Mouse (Mus musculus) subcutaneous adipose tissue, adult 2 months (tissue): ENCODE results near the gene Syt6. TPM values are rescaled to one million over a fixed set of nuclear protein-coding genes. Genes with fewer than 3 reads are reported as not detected.

ENCODE experiments used
- polyA plus RNA-seq: library from polyadenylated mRNA; depleted of rRNA; stranded (reverse); fragments of >200 nt; gene quantifications from 2 replicates; pipeline ENCODE4 v1.2.3, GENCODE M21; 2012; ENCODE audit warnings: low replicate concordance; rRNA removed

The Syt6 gene
- polyA plus RNA-seq: 0.39 TPM in 1 of 2 replicates, not detected in the other

DNA sequence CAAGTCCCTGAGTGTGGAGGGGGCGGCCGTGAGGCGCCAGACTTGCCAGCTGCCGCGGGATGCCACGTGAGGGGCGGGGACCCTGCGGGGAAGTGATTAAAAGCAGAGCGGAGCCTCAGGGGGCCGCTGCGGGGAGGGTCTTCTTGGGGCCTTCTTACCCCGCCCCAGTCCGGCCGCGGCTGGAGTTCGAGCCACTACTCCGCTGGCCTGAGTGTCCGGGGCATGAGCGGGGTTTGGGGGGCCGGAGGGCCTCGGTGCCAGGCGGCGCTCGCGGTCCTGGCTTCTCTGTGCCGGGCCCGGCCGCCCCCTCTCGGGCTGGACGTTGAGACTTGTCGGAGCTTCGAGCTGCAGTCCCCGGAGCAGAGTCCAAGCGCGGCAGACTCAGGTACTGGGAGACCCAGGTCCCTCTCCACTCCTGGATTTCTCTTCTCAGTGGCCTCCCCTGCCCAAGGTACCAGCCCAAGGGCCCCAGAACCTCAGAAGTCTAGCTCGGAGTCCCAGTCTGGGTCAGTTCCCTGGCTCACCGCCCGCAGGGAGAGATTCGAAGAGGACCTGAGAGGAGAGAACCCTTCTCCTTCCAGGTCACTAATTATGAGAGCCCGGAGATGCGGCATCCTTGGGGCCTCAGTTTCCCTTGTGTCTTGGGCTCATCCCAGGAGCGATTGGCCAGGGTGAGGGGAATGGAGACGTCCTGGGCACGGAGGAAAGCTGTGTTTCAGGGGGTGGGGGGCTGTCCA is at the start of gene Syt6:
Gene Syt6 (plus strand): TSS at position 76 of the 737 bp plus-strand sequence.

DNA sequence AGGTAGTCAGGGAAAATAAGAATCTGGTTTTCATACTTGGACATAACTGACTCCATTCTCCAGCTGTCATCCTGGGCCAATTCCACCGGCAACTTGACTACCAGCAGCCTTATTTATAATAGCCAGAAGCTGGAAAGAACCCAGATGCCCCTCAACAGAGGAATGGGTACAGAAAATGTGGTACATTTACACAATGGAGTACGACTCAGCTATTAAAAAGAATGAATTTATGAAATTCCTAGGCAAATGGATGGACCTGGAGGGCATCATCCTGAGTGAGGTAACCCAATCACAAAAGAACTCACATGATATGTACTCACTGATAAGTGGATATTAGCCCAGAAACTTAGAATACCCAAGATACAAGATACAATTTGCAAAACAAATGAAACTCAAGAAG is 70.9 kb downstream of the Syt6 start, which contains the start of gene Atg4a-ps:
Gene Atg4a-ps (minus strand): TSS at position 101 of the 400 bp plus-strand sequence.

Other genes starting within 250 kb of the Syt6 start
- not detected in 2 replicates for gene Atg4a-ps, start 70.8 kb downstream of the Syt6 start, polyA plus RNA-seq
- gene Olfml3, start 162.8 kb downstream of the Syt6 start, polyA plus RNA-seq: 7.1 and 68.9 TPM in 2 replicates
- not detected in 2 replicates for gene Gm10964, start 164.1 kb downstream of the Syt6 start, polyA plus RNA-seq
- gene Hipk1, start 216.3 kb downstream of the Syt6 start, polyA plus RNA-seq: 73.0 and 79.2 TPM in 2 replicates
- 19.1 and 19.6 TPM in 2 replicates for gene Dclre1b, start 234.2 kb downstream of the Syt6 start, polyA plus RNA-seq
- gene Ap4b1, start 234.3 kb downstream of the Syt6 start, polyA plus RNA-seq: 17.5 and 20.9 TPM in 2 replicates
- 0.14 and 0.86 TPM in 2 replicates for gene Gm43064, start 234.3 kb downstream of the Syt6 start, polyA plus RNA-seq